Mouse (Mus musculus) bone marrow macrophage, adult 2 months (primary cell): ENCODE data around the gene Plxna1.

ENCODE experiments used
- CTCF ChIP-seq: IDR thresholded peaks from 2 replicates; pipeline ENCODE4 v1.5.1; 2012; ENCODE audit warnings: low read depth, mild to moderate bottlenecking, low read length, moderate library complexity
- POLR2A ChIP-seq: IDR thresholded peaks from 2 replicates; pipeline ENCODE4 v1.6.1; 2012; ENCODE audit warnings: mild to moderate bottlenecking, low read depth, low read length, borderline replicate concordance

DNA sequence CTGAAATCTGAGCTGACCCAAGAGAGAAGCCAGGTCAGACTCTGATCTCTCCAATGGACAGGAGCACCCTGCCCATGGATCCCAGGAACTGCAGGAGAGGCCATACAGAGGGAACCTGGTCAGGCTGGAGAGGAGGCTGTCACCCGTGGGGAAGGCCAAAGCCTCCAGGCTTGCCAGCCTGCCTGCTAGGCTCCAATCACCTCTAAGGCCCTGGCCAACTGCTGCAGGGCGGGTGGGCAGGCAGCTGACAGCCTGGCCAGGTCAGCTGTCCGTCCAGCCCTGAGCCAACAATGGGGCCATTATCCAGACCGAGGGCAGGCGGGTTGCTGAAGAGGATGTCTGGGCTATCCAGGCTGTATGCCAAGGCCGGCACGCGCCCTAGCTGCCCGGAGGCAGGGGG, 14.1 kb downstream of the Plxna1 start:
- TF ChIP-seq CTCF (no peak), POLR2A (no peak)
